Mouse (Mus musculus) spleen, adult 2 months (tissue): ENCODE measurements around the gene Odf3b.

ENCODE experiments used
- CTCF ChIP-seq: fragments of 200-500 bp; IDR thresholded peaks from 2 replicates; pipeline ENCODE4 v1.5.1; 2011; ENCODE audit warnings: mild to moderate bottlenecking, inconsistent platforms; ENCODE audit not compliant: insufficient read depth, insufficient read length, insufficient replicate concordance; ENCODE audit errors: extremely low read depth
- POLR2A ChIP-seq: fragments of 200-500 bp; IDR thresholded peaks from 2 replicates; pipeline ENCODE4 v1.6.1; 2011; ENCODE audit warnings: low read depth, low read length, inconsistent platforms

DNA sequence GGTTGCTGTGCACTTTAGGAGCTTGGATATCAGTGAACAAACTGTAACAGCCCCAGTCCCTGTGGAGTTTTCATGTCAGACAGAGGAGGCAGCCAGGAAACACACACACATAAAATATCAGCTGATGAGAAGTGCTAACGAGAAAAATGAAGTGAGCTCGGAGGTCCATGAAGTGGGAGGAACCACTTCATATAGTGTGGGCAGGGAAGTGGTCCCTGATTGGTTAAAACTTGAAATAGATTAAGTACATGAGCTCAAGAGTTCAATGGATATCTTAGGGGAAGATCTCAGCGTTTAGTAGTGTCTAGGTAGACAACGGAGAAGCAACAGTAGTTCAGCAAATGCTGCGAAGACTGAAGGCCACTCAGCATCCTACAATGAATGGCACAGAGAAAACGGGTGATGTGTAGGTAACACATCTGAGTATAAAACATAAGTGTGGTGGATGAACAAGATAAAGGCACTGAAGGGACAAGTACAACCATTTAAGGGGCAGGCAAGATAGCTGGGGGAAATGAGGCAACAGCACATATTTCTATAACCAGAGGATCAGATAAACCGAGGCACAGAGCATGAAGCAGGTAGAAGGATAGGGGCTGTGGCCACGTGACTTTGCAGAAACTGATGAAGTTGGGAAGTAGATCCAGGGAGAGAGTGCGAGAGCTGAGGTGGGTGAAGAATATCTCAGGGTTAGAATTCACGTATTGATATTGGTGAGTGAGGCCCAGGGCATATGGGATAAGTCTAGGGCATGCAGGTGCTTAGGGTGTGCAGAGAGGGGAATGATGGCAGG, 25.9 kb upstream of the Odf3b start:
- TF ChIP-seq POLR2A = no peak
- TF ChIP-seq CTCF = no peak
